Mouse (Mus musculus): ENCODE measurements around the gene Trpv6.

Gene Trpv6

DNA sequence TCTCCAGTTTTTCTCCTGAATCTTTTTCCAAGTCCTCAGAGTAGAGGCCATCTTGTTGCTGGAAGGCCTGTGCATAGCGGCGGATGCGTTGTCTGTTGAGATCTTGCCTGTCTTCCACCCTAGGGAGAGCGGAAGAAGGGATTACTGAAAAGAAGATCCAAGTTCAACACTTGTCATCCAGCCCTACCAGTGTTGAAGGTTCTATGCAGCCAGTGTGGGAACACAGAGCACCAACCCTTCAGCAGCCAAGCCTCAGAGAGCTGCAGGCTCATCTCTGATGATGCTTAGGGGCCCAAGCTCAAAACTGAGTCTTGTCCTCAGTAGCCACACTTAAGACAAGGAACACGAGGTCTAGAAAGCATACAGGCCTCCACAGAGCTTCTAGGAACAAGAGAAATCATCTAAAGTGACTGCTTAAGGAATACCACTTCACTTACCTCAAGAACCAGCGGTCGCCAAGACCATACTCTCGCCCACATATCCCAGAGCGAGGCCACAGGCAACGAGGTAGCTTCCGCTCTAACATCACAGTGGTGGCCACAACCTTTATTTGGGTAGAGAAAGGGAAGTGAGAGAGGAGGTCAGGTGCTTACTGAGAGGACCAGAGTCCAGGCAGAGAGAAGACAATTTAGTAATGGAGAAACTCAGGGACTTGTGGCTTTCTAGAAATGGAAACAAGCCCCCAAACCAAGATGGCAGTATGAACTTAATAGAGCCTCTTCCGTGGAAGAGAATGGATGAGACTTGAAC, 14.8 kb downstream of the Trpv6 start:
- DNase-seq: no peak

DNA sequence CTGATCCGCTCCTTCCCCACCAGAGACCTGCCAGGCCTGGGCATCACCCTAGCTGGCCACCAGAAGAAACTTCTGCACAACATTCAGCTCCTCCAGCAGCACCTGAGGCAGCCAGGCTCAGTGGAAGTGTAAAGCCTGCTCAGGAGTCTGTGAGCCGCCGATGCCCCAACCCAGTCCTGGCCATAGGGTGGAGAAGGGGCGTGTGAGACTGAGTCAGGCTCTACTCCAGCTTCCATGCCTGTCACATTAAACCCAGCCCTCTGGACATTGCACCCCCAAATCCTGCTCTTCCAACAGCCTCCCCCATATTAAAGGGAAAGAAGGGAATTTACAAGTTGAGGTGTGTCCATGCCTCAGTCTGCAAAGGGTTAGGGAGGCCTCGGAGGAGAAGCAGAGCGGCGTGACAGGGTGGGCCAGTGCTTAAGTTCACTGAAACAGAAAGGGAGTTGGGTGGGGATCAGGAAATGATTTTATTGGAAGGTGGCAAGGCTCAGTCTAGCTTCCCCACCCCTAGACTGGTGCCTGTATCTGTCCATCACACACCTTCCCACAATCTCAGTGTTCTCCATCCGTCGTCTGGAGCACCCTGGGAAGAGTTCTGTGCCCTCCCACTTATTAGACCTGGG, 15.9 kb downstream of the Trpv6 start:
- no peak for DNase-seq

DNA sequence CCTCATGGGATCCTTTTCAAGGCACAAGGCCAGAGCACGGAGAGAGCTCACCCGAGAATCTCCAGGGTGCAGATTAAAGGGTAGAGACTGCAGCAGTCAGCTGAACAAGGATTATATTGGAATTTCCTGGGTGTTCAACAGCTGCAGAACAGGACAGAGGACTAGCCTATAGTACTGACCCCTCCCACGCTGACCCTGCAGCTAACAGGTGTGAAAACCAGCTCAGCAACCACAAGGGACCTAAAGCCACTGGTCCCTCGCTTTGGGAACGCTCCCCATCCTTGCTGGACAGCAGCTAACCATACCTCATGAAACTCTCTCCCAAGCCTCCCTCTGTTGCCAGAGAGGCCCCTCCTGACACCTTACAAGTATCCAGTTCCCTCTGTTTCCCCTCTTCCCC, 28.6 kb downstream of the Trpv6 start:
- DNase-seq: peak; percentile 8

DNA sequence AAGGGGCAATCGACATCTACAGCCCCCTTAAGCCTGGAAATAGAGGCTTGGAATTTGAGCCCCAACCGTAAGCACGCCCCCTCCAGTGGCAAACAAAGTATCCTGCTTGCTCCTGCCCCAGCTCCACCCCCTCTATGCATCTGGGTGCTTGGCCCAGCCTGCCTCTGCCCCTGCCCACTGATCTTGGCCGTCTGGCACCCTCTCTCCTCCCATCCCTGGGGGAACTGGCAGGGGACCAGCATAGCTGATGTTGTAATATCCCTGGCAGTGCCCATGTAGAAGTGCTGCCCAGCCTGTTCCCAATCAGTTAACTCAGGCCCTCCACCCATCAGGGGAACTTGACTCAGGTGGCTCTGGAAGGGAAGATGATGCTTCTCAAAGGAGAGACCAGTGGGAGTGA, 30.0 kb downstream of the Trpv6 start:
- peak; percentile 68 for DNase-seq

DNA sequence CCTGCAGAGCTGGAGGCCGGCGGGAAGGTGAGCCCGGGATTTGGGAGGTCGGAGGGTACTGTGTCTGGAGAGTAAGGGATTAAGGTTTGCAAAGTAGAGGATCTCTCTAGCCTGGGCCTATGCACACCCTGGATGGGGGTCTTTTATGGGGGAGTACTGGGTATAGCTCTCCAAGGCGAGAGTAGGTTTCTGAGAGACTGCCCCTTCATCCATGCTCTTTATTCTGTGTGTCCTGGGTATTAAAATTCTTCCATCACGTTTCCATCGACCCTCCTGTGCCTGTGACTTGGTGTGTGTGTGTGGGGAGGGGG, 30.5 kb downstream of the Trpv6 start:
- no peak for DNase-seq

DNA sequence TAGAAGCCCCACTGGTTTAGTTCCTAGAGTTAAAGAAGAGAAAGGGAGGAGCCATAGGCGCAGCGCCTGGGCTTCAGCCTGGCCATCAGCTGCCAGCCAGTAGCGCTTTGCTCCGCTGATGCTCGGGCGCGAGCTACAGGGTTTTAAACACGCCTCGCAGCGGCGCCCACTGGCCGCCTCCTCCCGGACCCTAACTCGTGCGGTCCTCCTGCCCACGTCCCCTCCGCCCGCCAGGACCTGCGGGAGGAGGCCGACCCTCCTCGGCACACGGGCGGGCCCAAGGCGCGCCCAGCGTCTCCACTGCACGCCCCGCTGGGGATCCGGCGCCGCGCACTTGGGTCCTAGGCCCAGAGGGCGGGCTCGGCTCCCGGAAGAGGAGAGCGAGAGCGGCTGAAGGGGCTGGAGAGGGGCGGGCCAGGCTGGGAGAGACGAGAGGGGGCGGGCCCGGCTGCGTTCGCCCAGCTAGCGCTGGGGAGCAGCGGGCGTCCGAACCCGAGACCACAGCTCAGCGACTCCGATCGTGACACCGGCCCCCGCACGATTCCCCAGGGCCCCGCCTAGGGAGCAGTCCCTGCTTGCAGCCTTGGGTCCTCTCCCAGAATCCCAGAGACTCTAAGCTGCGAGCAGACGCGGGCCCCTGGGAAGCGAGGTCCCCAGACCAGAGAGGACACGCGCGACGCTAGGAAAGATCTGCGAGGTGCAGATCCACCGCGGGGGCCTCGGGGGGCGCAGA, 31.0 kb downstream of the Trpv6 start, which contains the start of gene Ephb6:
Ephb6 (plus strand) TSS at position 422 of the 733 bp plus-strand sequence.
- DNase-seq: peak; percentile 94

DNA sequence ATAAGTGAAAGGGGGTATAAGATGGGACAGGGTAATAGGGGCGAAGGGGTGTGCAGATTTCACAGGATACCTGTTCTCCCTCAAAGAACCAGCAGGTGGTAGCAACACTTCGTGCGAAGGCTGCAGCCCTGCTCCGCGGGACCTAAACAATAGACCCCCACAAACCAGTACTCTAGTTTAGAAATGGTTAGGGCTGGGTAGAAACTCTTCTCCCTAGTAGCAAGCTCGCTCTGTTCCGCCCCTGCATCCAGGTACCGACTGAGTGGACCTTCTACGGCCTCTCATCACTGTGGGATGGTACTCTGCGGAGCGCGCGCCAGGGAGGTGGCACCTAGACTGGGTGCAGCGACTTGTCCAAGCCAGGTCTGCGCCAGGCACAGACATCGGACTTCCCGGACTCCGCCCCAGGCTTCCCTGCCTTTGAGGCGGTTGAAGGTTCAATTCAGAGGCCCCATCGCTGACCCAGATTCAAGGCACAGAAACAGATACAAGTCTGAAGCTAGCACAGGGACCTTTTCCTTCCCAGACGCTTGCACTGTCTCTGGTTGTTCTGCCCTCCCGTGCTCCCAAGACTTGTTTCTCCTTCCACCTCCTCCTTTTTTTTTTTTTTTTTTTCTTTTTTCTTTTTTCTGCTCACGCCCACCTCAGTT, 31.7 kb downstream of the Trpv6 start:
- peak; percentile 87 for DNase-seq

DNA sequence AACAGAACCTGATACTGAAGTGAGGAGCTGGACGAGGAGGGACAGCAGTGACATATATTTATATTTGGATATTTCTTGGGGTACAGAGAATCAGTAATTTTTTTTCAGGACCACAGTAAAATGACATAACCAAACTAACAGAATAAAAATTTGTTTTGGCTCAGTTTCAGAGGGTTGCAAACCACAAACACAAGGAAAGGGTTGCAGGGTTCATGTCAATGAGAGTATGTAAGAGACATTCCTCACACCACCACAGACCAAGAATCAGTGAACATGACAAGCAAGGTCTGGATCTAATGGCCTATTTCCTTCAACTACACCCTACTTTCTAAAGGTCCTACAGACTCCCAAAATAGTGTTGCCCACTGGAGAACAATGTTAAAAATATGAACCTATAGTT, 54.0 kb downstream of the Trpv6 start:
- DNase-seq: no peak

DNA sequence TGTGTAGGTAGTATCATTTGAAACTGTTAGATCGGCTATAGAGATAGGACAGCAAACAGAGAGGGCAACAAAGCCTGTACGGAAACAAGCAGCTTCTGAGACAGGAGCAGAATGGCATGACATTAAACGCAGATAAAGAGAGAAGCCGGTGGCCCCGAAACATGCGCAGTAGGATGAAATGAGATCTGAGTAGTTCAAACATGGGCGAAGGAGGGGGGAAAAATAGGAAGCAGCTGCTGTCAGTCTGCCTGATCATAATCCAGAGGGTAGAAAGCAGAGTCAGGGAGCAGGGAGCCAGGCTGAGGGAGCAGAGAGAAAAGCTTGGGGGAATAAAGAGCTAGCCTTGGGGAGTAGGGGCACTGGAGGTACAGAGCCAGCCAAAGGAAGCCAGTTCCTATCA, 54.9 kb downstream of the Trpv6 start:
- DNase-seq: no peak

DNA sequence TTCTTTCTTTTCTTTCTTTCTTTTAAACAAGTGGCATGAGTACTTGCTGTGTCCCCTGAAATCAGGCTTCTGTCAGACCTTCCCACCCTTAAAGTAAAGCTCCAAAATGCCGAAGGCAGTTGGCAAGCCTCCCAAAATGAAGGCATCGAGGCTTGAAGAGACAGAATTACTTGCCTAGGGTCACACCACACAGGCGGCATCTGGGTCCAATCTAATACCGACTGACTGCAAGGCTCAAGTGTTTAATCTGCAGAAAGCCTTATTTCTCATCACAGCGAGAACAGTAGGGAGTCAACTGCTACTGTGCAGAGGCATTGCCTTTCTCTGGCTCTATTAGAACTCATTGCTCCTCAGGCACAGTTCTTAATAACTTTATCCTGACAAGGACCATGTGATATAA, 58.9 kb downstream of the Trpv6 start:
- DNase-seq: no peak

DNA sequence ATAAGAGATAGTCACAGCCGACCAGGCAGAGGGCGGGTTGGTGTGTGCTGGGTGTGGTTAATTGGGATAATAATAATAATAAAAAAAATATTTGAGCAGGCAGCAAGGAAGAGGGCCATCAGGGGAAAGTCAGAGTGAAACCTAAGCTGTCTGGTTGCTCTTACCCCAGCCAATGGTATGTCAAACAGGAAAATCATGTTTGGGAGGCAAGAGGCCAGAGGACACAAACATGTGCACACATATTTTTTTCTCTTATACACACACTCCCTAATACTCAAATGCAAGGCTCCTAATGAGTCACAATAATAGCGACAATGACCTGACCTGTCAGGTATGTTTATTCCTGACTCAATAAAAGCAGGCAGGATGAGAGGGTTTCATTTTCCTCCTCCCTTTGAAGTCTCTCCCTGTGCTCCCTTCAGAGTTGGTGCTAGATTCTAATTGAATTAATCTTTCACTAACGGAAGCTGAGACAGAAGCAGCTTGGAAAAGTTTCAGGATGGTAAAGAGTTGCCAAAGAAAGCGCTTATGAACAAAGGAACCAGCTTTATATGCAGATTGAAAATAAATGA, 59.6 kb downstream of the Trpv6 start:
- DNase-seq: no peak
